Mouse (Mus musculus): Measurements from ENCODE around the gene Tmsb15b1.
"Not testable (repeated sequence)": the region's sequence is repeated elsewhere in the genome, so short reads cannot be mapped to it uniquely, and the experiment has no call there.

The Tmsb15b1 gene

DNA sequence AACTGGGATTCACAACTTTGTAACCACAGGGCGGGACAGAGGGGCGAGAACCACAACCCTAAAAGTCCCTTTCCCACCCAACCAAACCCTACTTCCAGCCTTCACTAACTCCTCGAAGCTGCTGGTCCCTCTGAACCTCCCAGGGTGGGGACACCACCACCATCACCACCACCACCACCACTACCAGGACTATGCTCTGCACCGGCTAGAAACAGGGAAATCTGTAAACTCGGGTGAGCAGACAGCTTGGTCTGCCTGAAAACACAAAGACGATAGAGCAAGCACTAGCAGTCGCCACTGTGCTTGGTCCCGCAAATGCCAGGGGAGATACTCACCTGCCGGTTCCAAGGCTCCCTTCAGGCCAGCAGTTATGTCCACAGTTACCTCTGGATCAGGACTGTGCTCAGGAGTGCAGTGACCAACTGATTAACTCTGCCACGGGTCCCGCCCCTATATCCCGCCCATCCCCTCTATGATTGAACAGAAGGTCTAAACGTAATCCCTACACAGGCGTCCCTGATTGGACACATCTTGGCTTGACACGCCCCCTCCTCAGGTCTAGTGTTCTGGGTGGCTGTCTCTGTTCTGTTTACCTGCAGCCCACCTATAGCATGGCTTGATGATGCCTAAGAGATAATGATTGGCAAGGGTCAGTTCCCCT lies at the start of gene Tmsb15b1, which contains the start of gene Tmsb15l:
Gene Tmsb15b1 (minus strand): TSS at position 451 of the 661 bp plus-strand sequence.
Gene Tmsb15l (minus strand): TSS at position 446 of the 661 bp plus-strand sequence.
- DNase-seq (ENCODE audit: low read depth, low spot score): no peak

GRCm38 (mm10) chrX:137019310-137019709 lies 42.6 kb upstream of the Tmsb15b1 start:
- DNase-seq (ENCODE audit: low read depth, low spot score): peak; percentile 74

DNA sequence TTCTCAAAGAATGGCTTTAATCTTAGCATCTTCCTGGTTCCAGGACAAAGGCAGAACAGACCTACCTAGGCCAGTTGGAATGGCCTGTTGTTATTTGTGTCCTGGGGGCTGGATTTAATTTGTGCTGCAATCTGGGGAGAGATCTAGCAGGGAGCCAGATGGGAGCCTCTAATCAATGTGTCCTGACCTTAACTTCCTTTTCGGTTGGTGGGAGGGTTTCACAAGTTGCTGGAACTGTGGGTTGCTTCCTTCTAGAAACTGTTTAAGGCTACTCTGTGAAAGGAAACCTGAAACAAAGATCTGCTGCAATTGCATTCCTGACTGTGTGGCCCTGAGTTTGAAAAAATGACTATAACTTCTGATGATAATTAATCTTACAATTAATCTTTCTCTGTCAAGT lies 41.0 kb upstream of the Tmsb15b1 start:
- no peak for DNase-seq (ENCODE audit: low read depth, low spot score)

DNA sequence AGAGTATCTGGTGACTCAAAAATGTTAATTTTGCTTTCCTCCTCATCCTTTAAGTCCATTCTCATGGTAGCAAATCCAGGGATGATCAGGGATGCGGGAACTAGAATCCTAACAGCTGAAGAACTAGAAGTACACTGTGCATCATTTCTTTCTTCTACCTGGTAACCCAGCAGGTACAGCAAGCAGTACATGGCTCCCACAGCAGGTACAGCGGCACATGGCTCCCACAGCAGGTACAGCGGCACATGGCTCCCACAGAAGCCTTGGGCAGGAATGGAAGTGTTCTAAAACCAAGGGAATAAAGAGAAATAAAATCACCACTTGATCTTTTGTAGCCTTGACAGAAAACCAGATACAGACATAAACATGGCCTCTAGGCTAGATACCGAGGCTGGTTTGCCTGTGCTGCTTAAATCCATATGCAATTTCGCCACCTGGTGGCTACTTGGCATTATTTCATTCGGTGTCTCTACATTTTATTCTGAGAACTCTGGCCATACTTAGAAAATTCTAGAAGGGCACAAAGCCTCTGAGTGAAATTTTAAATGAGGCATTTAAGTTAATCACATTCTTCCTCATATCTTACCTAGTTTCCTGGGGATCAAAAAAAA lies 38.5 kb upstream of the Tmsb15b1 start:
- DNase-seq (ENCODE audit: low read depth, low spot score): peak; percentile 77

- no peak for DNase-seq (ENCODE audit: low read depth, low spot score)
These were observed 19.6 kb upstream of the Tmsb15b1 start for GRCm38 (mm10) chrX:136996256-136996655.

- DNase-seq (ENCODE audit: low read depth, low spot score): no peak
These were observed 17.0 kb upstream of the Tmsb15b1 start for GRCm38 (mm10) chrX:136993641-136994040.

- DNase-seq (ENCODE audit: low read depth, low spot score): no peak
These were observed 16.4 kb upstream of the Tmsb15b1 start, which contains the start of gene Zcchc18 for GRCm38 (mm10) chrX:136992978-136993547. Gene Zcchc18 (plus strand): TSS chrX:136993155.

DNA sequence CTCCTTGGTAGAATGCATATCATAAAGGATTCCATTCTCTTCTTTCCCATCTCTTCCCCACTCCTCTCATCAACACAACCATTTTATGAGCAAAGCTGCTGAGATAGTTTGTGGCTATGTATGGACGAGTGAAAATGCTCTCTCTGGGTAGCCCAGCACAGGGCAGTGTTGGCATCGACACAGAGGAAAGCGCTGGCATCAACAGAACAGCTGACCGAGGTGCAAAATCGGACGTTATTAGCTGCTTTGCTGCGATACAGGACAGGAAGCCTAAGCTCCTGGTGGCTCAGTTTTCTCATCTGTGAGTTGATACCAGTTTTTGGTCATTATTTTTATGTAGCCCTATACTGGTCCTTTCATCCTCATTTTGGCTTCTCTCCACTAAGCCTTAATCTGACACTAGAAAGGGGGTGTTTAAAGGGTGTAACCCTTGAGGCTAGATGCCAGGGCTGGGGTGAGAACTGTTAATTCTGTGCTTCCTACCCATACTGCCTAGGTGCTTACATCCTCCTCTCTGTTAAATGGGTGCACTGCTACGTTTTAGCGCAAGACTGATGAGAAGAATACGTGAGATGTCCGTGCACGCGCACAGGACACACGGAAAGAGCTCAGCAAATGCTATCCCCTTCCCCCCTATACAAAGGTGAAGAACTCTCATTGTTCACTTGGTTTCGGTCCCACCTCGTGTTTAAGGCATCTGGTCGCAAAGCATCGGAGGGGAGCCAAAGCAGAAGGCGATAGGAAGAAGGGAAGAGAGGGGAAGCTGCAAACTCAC lies 15.7 kb upstream of the Tmsb15b1 start:
- DNase-seq (ENCODE audit: low read depth, low spot score): no peak

- no peak for DNase-seq (ENCODE audit: low read depth, low spot score)
These were observed 14.6 kb upstream of the Tmsb15b1 start for GRCm38 (mm10) chrX:136991274-136991673.

DNA sequence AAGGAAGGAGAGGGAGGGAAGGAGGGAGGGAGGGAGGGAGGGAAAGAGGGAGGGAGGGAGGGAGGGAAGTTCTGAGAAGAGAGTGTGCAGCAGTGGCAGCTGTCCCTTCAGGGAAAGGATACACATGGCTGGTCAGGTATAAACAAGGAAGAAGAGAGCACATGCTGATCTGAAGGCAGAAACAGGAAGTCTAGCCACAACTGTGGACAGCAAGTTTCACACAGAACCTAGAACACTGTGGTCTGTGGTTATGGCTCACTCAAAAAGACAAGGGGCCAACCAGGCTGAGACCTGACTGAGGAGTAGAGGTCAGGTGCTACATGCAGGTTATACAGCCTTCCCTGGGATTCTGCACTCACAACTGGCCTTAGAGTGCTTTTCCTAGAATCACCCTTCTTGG lies 9.4 kb upstream of the Tmsb15b1 start:
- no peak for DNase-seq (ENCODE audit: low read depth, low spot score)

- DNase-seq (ENCODE audit: low read depth, low spot score): peak; percentile 4
These were observed 1.9 kb upstream of the Tmsb15b1 start for GRCm38 (mm10) chrX:136978616-136979015.

GRCm38 (mm10) chrX:136975397-136975796 lies 1.3 kb downstream of the Tmsb15b1 start, which contains the start of gene Tmsb15b2:
Gene Tmsb15b2 (minus strand): TSS chrX:136975497.
- DNase-seq (ENCODE audit: low read depth, low spot score): not testable (repeated sequence)

DNA sequence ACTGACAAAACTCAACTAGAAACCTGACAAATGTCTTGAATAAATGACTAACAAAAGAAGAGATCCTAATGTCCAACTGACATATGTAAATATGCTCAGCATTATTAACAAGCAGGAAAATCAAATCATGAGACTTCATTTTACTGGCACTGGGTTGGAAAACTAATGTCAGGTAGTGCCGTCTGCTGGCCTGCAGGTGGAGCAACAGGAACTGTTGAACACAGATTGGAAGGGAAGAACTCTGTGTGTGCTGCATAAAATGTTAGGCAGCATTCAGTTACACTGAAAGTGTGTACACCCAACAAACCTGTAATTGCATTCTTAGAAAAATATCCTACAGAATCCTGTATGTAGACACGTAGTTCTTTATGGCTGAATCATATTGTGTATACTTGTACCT lies 17.0 kb downstream of the Tmsb15b1 start:
- DNase-seq (ENCODE audit: low read depth, low spot score): peak; percentile 29

- not testable (repeated sequence) for DNase-seq (ENCODE audit: low read depth, low spot score)
These were observed 18.4 kb downstream of the Tmsb15b1 start for GRCm38 (mm10) chrX:136958300-136958699.

- DNase-seq (ENCODE audit: low read depth, low spot score): not testable (repeated sequence)
These were observed 18.9 kb downstream of the Tmsb15b1 start for GRCm38 (mm10) chrX:136957583-136958279.

DNA sequence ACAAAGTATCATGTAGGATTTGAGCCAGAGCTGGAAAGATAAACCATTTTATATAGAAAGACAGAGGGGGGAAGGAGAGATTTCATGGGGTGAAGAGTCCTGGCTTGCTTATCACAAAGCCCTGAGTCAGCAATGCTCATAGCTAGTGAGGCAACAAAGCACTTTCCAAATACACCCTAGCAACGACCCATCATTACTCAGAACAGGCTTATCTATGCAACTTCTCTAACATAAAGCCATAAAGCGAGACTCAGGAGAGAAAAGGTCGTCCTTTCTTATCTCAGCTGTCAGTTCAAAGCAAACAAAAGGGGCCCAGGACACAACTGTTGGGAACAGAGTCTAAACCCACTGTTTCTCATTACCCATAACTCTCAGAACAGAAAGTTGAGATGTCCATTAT lies 38.7 kb downstream of the Tmsb15b1 start:
- no peak for DNase-seq (ENCODE audit: low read depth, low spot score)

- no peak for DNase-seq (ENCODE audit: low read depth, low spot score)
These were observed 49.6 kb downstream of the Tmsb15b1 start, which contains the start of gene H2bfm for GRCm38 (mm10) chrX:136927031-136927430. Gene H2bfm (plus strand): TSS chrX:136927325.

GRCm38 (mm10) chrX:136925863-136926262 lies 50.8 kb downstream of the Tmsb15b1 start:
- DNase-seq (ENCODE audit: low read depth, low spot score): no peak
